In genomic region chr3:96220765-96221639, GRCm38 (mm10) we compare ENCODE assay signal across 8 mouse cellular contexts. TPM values are rescaled to one million over a fixed set of nuclear protein-coding genes. Genes with fewer than 3 reads are reported as not detected.
DNase-seq lines count a peak whose midpoint lies in the region; ATAC-seq and TF ChIP-seq lines count a peak whose summit lies in the region.

Gene Hist2h2ac, minus strand, starts transcription at chr3:96220880.
Gene Hist2h2be, plus strand, starts transcription at chr3:96221119.

- H3K9me3 ChIP-seq in hindbrain, embryonic 10.5 days, result no peaks in the 10 kb centered on the region
- H3K9me3 ChIP-seq in lung, embryonic 15.5 days, result no peaks in the 10 kb centered on the region

- TF ChIP-seq CTCF in olfactory bulb, adult 2 months (IDR thresholded peaks at IDR 0.05; ENCODE audit: insufficient read depth, low read depth, low read length), result no peak
- TF ChIP-seq CTCF in thymus, adult 2 months (IDR thresholded peaks at IDR 0.05; ENCODE audit: borderline replicate concordance, control insufficient read depth, extremely low read depth, insufficient read depth, low read length, poor library complexity), result no peak

- peak; percentile 98 for DNase-seq in Muller cell, postnatal 12 days (ENCODE audit: inconsistent ontology term)
- peak; percentile 92 for DNase-seq in cerebellum, adult 9-11 months
- DNase-seq in hindbrain, embryonic 10.5 days (ENCODE audit: low spot score), result peak; percentile 82
- peak; percentile 95 for DNase-seq in layer of hippocampus, adult 9-10 months (ENCODE audit: low spot score)
- peak; percentile 90 for DNase-seq in thymus, adult 2 months

- peak within 1 kb of the TSS; percentile 68 for H3K4me3 ChIP-seq in hindbrain, embryonic 10.5 days
- H3K4me3 ChIP-seq in lung, embryonic 15.5 days, result peak within 1 kb of the TSS; percentile 55
- peak within 1 kb of the TSS; percentile 78 for H3K4me3 ChIP-seq in olfactory bulb, adult 2 months (ENCODE audit: insufficient read depth, low read depth, low read length)
- H3K4me3 ChIP-seq in thymus, adult 2 months (ENCODE audit: control insufficient read depth, insufficient read depth, low read length), result peak within 1 kb of the TSS; percentile 89

- peak; percentile 51; the same call in 1 of the 2 replicates for TF ChIP-seq POLR2A in olfactory bulb, adult 2 months (IDR thresholded peaks at IDR 0.05; ENCODE audit: insufficient read depth, low read depth, low read length)
- TF ChIP-seq POLR2A in thymus, adult 2 months (IDR thresholded peaks at IDR 0.05; ENCODE audit: control insufficient read depth, extremely low read depth, insufficient read depth, low read length, poor library complexity), result peak; percentile 50; the same call in 1 of the 2 replicates

- WGBS in hindbrain, embryonic 10.5 days, result under 1% methylated on average over 43 of the region's 43 CpGs
- under 1% methylated on average over 43 of the region's 43 CpGs for WGBS in lung, embryonic 15.5 days
- WGBS in olfactory bulb, adult 2 months, result under 1% methylated on average over 43 of the region's 43 CpGs
- under 1% methylated on average over 43 of the region's 43 CpGs for WGBS in thymus, adult 2 months

- H3K4me1 ChIP-seq in hindbrain, embryonic 10.5 days (replicated peaks), result peaks cover 64% of the 10 kb centered on the region
- peaks cover 27% of the 10 kb centered on the region for H3K4me1 ChIP-seq in lung, embryonic 15.5 days
- peaks cover 10% of the 10 kb centered on the region for H3K4me1 ChIP-seq in olfactory bulb, adult 2 months (ENCODE audit: control insufficient read depth, insufficient read depth, low read length)
- peaks cover 23% of the 10 kb centered on the region for H3K4me1 ChIP-seq in thymus, adult 2 months (replicated peaks; ENCODE audit: control insufficient read depth, insufficient read depth, low read length)

- H3K36me3 ChIP-seq in hindbrain, embryonic 10.5 days, result no peaks in the 10 kb centered on the region
- no peaks in the 10 kb centered on the region for H3K36me3 ChIP-seq in lung, embryonic 15.5 days
- H3K36me3 ChIP-seq in thymus, adult 2 months (ENCODE audit: control insufficient read depth, insufficient read depth, low read length), result no peaks in the 10 kb centered on the region

- H3K27me3 ChIP-seq in hindbrain, embryonic 10.5 days (ENCODE audit: insufficient read depth, poor library complexity, severe bottlenecking), result no peaks in the 10 kb centered on the region
- H3K27me3 ChIP-seq in lung, embryonic 15.5 days, result no peaks in the 10 kb centered on the region
- no peaks in the 10 kb centered on the region for H3K27me3 ChIP-seq in thymus, adult 2 months (ENCODE audit: control insufficient read depth, insufficient read depth, low read length)

- ATAC-seq in frontal cortex, adult (ENCODE audit: low TSS enrichment), result peak; percentile 88
- ATAC-seq in lung, embryonic 15.5 days (ENCODE audit: borderline replicate concordance, extremely low read depth, low FRiP score, low TSS enrichment), result peak; percentile 93

- peak within 1 kb of the TSS; percentile 90 for H3K9ac ChIP-seq in lung, embryonic 15.5 days

- H3K4me2 ChIP-seq in lung, embryonic 15.5 days, result peak within 1 kb of the TSS; percentile 89

- peak within 1 kb of the TSS; percentile 97 for H3K27ac ChIP-seq in hindbrain, embryonic 10.5 days
- H3K27ac ChIP-seq in lung, embryonic 15.5 days, result peak within 1 kb of the TSS; percentile 97
- H3K27ac ChIP-seq in olfactory bulb, adult 2 months (ENCODE audit: insufficient read depth, low read depth, low read length), result peak within 1 kb of the TSS; percentile 98
- peak within 1 kb of the TSS; percentile 98 for H3K27ac ChIP-seq in thymus, adult 2 months (ENCODE audit: control insufficient read depth, insufficient read depth, low read length)

RNA-seq across cellular contexts. Expression of gene Hist2h2ac, which starts in this region (rescaled TPM):
- polyA plus RNA-seq in hindbrain, embryonic 10.5 days (2016; fragmentation: Nextera tagmentation; extraction: Ambion mirVana), result 7.6 and 12.0 TPM in 2 replicates
- polyA plus RNA-seq in lung, embryonic 15.5 days (2015; fragmentation: Nextera tagmentation; extraction: Ambion mirVana), result 13.7 and 17.4 TPM in 2 replicates
- polyA plus RNA-seq in olfactory bulb, adult 2 months (2012; ENCODE audit: insufficient read depth, insufficient read length, low replicate concordance, missing spikeins), result not detected in 2 replicates
- polyA plus RNA-seq in thymus, adult 2 months (2012; rRNA removed), result 149 and 173 TPM in 2 replicates

RNA-seq across cellular contexts. Expression of gene Hist2h2be, which starts in this region (rescaled TPM):
- 6.0 and 8.7 TPM in 2 replicates for polyA plus RNA-seq in hindbrain, embryonic 10.5 days (2016; fragmentation: Nextera tagmentation; extraction: Ambion mirVana)
- 7.2 and 7.4 TPM in 2 replicates for polyA plus RNA-seq in lung, embryonic 15.5 days (2015; fragmentation: Nextera tagmentation; extraction: Ambion mirVana)
- polyA plus RNA-seq in olfactory bulb, adult 2 months (2012; ENCODE audit: insufficient read depth, insufficient read length, low replicate concordance, missing spikeins), result not detected in 2 replicates
- 14.7 and 16.7 TPM in 2 replicates for polyA plus RNA-seq in thymus, adult 2 months (2012; rRNA removed)

Comparison
In these comparisons a context has a peak if more than half of its experiments do, and no peak if none do; other contexts are left out.
1. Peak in every context shown above with its lines: DNase-seq, ATAC-seq, H3K4me3 ChIP-seq and H3K27ac ChIP-seq.